Mouse (Mus musculus): ENCODE measurements around the gene Acbd4.
A peak's percentile ranks its signal among the peaks of the same experiment; 100 is the strongest.

Gene Acbd4

GRCm38 (mm10) chr11:103144309-103145285, 43.1 kb downstream of the Acbd4 start:
- no peak for DNase-seq

- DNase-seq: no peak
Measured at GRCm38 (mm10) chr11:103146386-103146785, 44.9 kb downstream of the Acbd4 start.

GRCm38 (mm10) chr11:103147766-103148165, 46.3 kb downstream of the Acbd4 start:
- DNase-seq: peak; percentile 85

- no peak for DNase-seq
Measured at GRCm38 (mm10) chr11:103149771-103150170, 48.3 kb downstream of the Acbd4 start.

GRCm38 (mm10) chr11:103158621-103159478, 57.4 kb downstream of the Acbd4 start:
- peak; percentile 98 for DNase-seq

- no peak for DNase-seq
Measured at GRCm38 (mm10) chr11:103160738-103161137, 59.3 kb downstream of the Acbd4 start.

- DNase-seq: peak; percentile 26
Measured at GRCm38 (mm10) chr11:103161449-103161848, 60.0 kb downstream of the Acbd4 start.
